Mouse (Mus musculus): ENCODE measurements around the gene Gpx2. TPM values are rescaled to one million over a fixed set of nuclear protein-coding genes. Genes with fewer than 3 reads are reported as not detected.
A peak's percentile ranks its signal among the peaks of the same experiment; 100 is the strongest.

Gene Gpx2
- polyA plus RNA-seq, 1 experiment: not detected

GRCm38 (mm10) chr12:76770841-76771500 lies 24.4 kb downstream of the Gpx2 start:
- TF ChIP-seq TAL1 (IDR thresholded peaks at IDR 0.05; ENCODE audit: low read length) (no peak), GATA1 (IDR thresholded peaks at IDR 0.05; ENCODE audit: low read length) (no peak)
- Histone ChIP-seq H3K27me3 (ENCODE audit: control insufficient read depth) (no peaks in the 10 kb centered on the region), H3K4me3 (replicated peaks) (no peak overlapping the region), H3K4me1 (ENCODE audit: control insufficient read depth) (peaks cover 17% of the 10 kb centered on the region), H3K36me3 (ENCODE audit: control insufficient read depth) (peaks cover 19% of the 10 kb centered on the region), H3K9me3 (ENCODE audit: control insufficient read depth, low read length) (no peaks in the 10 kb centered on the region)

DNA sequence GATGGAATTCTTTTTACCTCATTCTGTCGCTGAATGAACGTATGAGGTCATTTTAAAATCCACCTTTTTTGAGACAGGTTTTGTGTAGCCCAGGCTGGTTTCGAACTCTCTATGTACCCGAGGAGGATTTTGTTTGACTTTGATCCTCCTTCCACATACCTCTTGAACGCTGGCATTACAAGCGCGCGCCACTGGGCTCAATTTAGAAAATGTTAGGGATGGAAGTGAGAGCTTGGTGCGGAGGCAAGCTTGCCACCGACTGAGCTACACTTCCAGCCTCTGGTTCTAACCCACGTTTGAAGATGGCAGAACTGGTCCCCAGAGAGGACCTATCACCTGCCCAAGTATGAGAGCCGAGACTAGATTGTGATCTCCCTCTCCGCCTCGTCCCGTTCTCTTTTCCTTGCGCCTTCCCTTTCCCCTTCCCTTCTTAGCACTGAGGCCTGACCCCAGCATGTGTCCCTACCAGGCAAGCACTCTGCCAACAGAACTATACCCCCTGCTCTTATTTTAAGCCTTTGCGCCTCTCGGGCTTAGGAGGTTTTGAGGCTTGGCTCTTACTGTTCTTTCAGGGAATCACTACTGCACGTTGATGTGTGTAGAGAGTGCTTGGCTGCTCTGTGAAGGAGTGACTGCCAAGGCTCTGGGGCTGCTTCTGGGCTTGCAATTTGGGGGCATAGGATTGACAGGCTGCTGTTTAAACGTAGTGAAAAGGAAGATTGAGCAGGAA lies 29.3 kb downstream of the Gpx2 start:
- peaks cover 33% of the 10 kb centered on the region for H3K4me1 ChIP-seq (ENCODE audit: control insufficient read depth)
- peak overlapping the region; percentile 89 for H3K4me3 ChIP-seq (replicated peaks)
- H3K9me3 ChIP-seq (ENCODE audit: control insufficient read depth, low read length): no peaks in the 10 kb centered on the region; the same call in 1 of the 2 replicates
- H3K27me3 ChIP-seq (ENCODE audit: control insufficient read depth): peaks cover 5% of the 10 kb centered on the region
- peaks cover 2% of the 10 kb centered on the region; the same call in 1 of the 2 replicates for H3K36me3 ChIP-seq (ENCODE audit: control insufficient read depth)
- TF ChIP-seq TAL1 (IDR thresholded peaks at IDR 0.05; ENCODE audit: low read length) (no peak), GATA1 (IDR thresholded peaks at IDR 0.05; ENCODE audit: low read length) (no peak)

DNA sequence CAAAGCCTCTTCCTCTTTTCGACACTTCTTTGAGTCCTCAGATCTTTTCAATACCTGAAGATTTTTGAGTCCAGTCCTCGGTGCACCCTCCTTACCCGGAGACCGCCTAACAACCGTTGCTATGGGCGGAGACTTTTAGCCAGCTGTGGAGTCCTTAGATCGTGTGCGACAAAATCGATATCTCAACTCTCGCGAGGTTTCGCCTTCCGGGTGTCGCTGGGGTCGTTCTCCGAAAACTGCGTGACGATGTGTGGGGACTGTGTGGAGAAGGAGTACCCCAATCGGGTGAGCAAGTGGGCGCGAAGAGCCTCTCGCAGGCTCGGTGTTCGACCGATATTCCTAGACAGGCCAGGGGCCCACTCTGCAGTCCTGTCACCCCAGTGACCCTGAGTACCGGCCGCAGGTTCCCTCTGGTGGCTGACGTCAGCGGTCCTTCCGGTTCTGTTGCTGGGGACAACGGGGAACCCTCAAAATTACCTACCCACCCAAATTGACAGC lies 30.0 kb downstream of the Gpx2 start, which contains the start of the genes Churc1 and Fntb:
Churc1 (plus strand) TSS at position 185 of the 498 bp plus-strand sequence.
Fntb (plus strand) TSS at position 236 of the 498 bp plus-strand sequence.
- H3K36me3 ChIP-seq (ENCODE audit: control insufficient read depth): peaks cover 2% of the 10 kb centered on the region; the same call in 1 of the 2 replicates
- no peaks in the 10 kb centered on the region; the same call in 1 of the 2 replicates for H3K9me3 ChIP-seq (ENCODE audit: control insufficient read depth, low read length)
- peak within 1 kb of the TSS; percentile 89 for H3K4me3 ChIP-seq (replicated peaks)
- H3K27me3 ChIP-seq (ENCODE audit: control insufficient read depth): peaks cover 5% of the 10 kb centered on the region
- TF ChIP-seq TAL1 (IDR thresholded peaks at IDR 0.05; ENCODE audit: low read length) (no peak), GATA1 (IDR thresholded peaks at IDR 0.05; ENCODE audit: low read length) (no peak)
- H3K4me1 ChIP-seq (ENCODE audit: control insufficient read depth): peaks cover 33% of the 10 kb centered on the region

DNA sequence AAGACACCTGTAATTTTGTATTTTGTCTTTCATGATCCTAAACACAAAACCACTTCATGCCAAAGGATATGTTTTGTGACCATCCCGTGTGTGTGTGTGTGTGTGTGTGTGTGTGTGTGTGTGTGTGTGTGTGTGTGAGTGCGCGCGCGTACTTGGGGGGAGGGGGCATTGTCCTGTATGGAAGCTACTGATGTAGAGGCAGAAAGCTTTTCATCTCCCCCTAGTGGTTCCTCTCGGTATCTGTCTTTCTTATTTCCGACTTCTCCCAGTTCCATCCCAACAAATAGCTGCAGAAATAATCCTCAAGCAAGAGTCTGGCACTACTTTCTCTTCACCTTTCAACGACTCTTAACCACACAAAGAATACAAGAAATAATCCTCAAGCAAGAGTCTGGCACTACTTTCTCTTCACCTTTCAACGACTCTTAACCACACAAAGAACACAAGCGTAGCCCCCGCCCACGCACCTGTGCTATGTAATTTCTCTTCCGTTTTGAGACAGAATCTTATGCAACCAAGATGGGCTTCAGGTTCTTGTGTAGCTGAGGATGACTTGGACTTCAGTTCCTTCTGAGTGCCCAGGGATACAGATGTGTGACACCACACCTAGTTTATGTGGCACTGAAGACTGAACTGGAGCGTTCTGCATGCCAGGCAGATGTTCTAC lies 42.6 kb downstream of the Gpx2 start:
- Histone ChIP-seq H3K4me1 (ENCODE audit: control insufficient read depth) (peaks cover 4% of the 10 kb centered on the region), H3K9me3 (ENCODE audit: control insufficient read depth, low read length) (peaks cover 8% of the 10 kb centered on the region; the same call in 1 of the 2 replicates), H3K36me3 (ENCODE audit: control insufficient read depth) (no peaks in the 10 kb centered on the region), H3K27me3 (ENCODE audit: control insufficient read depth) (peaks cover 18% of the 10 kb centered on the region), H3K4me3 (replicated peaks) (no peak overlapping the region)
- TF ChIP-seq GATA1 (IDR thresholded peaks at IDR 0.05; ENCODE audit: low read length) (no peak), TAL1 (IDR thresholded peaks at IDR 0.05; ENCODE audit: low read length) (no peak)

DNA sequence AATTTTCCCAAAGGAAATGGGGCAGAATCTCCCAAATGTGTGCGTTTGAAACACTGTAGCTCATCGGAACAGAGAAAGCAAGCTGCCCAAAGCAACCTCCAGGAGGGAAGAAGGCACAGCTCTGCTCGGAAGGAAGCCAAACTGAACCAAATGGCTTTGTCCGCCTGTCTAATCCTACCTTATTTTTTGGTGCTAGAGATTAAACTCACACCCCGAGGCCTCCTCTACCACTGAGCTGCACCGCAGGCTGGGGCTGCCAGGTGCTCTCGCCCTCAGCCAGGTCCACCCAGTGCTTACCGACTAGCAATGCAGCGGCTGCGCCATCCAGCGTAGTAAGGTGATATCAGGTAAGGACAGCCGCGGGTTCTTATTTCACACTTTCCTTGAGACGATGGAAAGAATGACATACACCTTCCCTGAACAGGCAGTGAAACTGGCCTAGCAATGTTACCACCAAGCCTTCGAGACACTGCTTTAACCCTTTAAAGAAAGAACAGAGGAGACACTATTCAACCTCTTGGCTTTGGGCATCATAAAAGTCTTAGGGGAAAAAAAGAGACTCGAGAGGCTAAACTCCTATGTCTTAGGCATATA lies 44.4 kb downstream of the Gpx2 start:
- Histone ChIP-seq H3K4me1 (ENCODE audit: control insufficient read depth) (peaks cover 4% of the 10 kb centered on the region), H3K9me3 (ENCODE audit: control insufficient read depth, low read length) (peaks cover 8% of the 10 kb centered on the region; the same call in 1 of the 2 replicates), H3K4me3 (replicated peaks) (no peak overlapping the region), H3K36me3 (ENCODE audit: control insufficient read depth) (no peaks in the 10 kb centered on the region), H3K27me3 (ENCODE audit: control insufficient read depth) (peaks cover 18% of the 10 kb centered on the region)
- TF ChIP-seq GATA1 (IDR thresholded peaks at IDR 0.05; ENCODE audit: low read length) (no peak), TAL1 (IDR thresholded peaks at IDR 0.05; ENCODE audit: low read length) (no peak)

Other genes with a start within 250 kb of the Gpx2 start
- 192 and 204 TPM in 2 replicates for gene Sptb, start 85.0 kb downstream of the Gpx2 start, polyA plus RNA-seq (2012)
- 0.53 and 0.94 TPM in 2 replicates for gene Churc1, start 30.0 kb downstream of the Gpx2 start, polyA plus RNA-seq (2012)
- 6.1 and 7.3 TPM in 2 replicates for gene Fntb, start 30.0 kb downstream of the Gpx2 start, polyA plus RNA-seq (2012)
- not detected in 2 replicates for gene Rab15, start 27.4 kb upstream of the Gpx2 start, polyA plus RNA-seq (2012)
- gene Max, start 166.6 kb upstream of the Gpx2 start, polyA plus RNA-seq (2012): 8.8 and 10.4 TPM in 2 replicates